Mouse (Mus musculus) forelimb bud, embryonic 11.5 days (tissue): ENCODE data around the gene Tspan4.

ENCODE experiments used
- DNase-seq: peaks from one replicate; pipeline ENCODE4 v3.0.0-alpha.2; 2012; ENCODE audit warnings: low read depth, low spot score

Gene Tspan4

GRCm38 (mm10) chr7:141476981-141477370 is 1.9 kb downstream of the Tspan4 start:
- DNase-seq: no peak

DNA sequence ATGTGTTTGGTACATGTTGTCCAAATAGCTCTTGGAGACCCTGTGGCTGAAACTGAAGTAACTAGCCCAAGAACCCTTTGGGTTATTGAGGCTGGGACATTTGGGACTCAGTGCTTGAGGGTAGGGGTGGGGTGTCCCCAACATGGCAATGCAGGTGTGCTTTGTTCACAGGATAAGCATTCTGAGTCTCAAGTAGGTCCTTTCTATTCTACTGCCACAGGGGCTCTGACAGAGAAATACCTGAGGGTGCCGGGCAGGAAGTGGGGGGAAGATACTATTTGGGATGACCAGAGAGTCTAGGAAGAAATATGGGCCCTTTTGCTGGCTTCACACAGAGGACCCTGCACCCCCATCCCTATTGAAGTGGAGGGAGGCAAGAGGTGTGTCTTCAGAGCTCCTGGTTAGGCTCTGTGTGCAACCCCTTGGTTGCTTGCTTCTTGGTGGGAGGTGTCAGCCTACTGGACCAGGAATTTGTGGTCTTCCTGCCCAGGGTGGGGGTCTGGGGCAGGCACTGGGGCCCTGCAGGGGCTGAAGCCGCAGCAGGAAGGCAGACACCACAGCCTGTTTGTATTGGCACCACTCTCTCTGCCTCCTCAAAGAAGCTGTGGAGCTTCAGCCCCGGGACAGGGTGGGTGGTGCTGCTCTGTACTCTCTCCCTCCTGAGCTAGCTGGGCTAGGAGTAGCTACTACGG is 2.7 kb downstream of the Tspan4 start:
- no peak for DNase-seq

GRCm38 (mm10) chr7:141478270-141478748 is 3.3 kb downstream of the Tspan4 start:
- DNase-seq: no peak

- DNase-seq: peak; percentile 80
Observed at GRCm38 (mm10) chr7:141480842-141481497, 5.9 kb downstream of the Tspan4 start.

DNA sequence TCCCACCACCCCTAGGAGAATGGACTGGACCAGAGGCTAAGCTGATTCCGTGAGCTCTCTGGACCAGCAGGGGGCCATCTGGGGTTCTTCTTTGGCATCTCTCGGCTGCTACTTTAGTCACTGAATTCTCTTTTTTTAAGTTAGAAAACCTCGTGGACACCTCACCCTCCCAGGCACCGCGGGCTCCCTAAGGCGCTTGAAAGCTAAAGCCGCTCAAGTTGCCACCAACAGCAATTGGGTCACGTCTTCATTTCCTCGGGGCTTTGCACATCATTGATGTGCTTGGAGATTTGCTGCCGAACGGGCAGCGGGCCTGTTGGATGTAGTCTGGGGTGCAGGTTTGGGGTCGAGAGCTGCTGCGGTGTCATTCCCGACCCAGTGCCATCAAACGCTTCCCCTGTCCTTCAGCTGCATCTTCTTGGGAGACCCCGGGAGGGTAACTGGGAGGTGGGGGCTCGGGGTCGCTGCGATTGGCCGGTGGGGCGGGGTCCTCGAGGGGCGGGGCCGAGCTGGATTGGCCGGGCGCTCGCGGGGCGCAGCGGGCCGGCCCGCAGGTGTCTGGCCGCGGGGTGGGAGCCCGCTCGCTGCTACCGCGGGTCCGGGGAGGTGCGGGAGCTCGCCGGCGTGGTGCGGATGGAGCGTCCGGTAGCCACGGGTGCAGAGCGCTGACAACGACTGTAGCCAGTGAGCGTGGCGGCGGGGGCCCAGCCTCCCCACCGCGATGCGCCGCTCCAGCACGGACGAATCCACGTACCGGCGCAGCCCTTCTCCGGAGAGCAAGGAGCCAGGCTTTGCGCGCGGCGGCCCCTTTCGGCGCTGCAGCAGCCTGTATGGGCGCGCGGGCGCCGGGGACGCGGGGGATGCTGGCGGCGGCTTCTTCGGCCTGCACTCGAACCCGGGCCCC is 6.7 kb downstream of the Tspan4 start:
- DNase-seq: no peak

DNA sequence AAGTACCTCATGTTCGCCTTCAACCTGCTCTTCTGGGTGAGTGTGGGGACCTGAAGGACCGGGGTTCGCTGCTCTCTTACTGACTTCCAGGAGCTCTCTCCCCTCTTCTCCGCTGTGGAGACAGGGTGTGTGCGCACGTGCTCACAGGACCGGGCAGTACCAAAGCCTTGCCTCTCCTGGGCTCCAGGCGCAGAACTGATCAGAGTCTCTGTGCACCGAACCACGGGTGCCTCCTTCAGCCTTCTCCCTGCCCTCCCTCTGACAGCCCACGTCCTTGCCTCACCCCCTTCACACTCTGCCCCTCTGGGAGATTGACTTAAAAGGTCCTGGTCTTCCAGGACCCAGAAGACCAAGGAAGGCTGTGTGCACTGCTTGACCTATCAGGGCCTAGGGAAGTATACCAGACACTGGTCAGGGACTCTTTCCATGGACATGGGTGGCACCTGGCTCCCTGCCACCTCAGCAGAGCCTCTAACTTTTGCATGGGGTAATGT is 7.5 kb downstream of the Tspan4 start:
- no peak for DNase-seq

DNA sequence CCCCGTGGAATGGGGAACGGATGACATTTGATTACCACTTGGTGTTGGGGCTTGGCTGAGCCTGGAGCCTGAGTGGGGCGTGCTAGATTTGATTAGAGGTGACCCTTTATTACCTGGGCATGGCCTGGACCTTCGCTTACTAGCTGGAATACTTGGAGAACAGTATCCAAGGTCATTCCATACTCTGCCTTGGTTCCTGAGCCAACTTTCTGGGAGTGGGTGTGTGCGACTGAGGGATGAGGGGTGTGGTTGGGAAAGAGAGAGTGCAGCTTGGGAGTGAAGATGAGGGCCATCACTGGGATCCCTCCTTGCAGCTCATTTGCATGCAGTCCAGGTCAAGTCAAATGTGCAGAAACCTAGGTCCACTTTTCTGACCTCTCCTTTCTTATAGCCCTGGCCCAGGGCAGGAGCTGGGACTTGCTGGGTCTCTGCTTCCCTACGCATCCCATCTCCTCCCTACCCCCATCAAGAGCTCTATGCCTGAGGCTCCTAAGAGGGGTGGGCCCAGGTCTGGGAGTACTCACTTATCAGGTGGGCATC is 8.1 kb downstream of the Tspan4 start:
- no peak for DNase-seq

DNA sequence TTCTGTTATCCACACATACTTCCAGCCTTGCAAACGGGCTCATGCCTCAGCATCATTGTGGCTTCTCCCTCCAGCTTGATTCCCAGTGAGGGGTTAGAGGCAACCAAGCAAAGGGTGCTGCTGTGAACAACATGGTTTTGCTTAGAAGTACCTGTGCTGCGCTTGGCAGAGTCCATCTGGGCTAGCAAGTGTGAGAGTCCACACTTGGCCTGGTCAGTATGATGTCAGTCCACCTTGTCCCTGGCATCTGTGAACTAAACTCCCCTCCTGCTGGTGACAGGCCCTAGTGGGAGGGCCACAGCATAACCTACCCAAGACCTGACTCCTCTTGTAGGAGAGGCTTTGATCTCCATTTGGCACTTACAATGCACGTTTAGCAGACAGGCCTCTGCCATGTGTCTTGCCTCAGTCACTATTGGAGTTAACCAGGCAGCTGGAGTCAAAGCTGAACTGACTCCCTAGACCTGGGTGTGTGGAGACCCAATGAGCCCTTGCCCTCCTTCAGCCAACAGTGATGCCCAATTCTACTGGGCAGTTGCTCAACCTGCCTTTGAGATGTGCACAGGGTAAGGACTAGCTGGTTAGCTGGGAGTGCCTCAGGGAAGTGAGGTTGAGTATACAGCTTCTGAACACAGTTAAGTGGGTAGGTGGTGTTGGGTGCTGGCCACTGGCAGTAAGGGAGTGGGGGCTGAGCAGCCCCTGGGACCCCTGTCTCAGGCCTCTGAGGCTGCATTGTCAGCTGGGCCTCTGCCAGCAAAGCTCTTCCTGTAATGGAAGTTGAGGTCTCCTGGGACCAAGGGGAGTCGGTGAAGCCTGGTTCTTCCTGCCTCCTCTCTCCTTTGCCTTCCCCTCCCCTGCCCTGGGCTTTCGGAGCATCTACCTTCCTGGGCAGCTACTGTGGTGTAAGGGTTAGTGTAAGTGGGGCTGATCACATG is 9.4 kb downstream of the Tspan4 start:
- DNase-seq: no peak

DNA sequence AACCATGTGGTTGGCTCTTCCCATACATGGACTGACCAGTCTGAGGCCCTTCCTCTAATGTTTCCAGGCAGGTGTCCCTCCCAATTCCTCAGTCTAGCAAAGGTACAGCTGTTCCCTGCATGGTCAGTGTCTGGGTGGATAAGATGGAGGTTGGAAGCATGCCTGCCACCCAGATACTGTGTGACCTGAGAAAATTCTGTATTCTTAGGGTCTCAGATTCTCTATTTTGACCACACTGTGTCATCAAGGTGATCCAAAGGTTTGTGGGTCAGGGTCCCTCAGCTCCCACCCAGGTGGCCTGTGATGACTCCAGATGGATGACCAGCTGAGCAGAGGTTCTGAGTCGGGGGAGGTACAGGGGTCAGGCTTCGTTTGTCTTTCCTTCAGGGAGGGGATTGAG is 10.1 kb downstream of the Tspan4 start:
- no peak for DNase-seq

DNA sequence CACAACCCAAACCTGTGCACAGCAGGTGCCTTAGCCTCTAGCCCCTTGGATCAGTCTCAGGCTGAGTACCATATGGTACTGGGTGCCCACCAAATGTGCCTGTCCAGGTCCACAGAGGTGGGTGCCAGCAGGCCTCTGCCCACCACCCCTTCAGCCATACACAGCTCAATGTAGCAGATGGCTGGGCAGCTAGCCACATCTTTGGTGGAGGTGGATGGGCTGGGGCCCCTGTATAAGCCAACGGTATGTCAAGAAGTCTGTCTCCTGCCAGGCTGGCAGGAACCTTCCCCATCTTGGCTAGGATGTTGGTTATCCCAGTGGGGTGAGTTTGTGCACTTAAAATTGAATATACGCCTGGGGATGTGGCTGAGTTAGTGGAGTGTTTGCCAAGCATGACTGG is 10.6 kb downstream of the Tspan4 start:
- no peak for DNase-seq

DNA sequence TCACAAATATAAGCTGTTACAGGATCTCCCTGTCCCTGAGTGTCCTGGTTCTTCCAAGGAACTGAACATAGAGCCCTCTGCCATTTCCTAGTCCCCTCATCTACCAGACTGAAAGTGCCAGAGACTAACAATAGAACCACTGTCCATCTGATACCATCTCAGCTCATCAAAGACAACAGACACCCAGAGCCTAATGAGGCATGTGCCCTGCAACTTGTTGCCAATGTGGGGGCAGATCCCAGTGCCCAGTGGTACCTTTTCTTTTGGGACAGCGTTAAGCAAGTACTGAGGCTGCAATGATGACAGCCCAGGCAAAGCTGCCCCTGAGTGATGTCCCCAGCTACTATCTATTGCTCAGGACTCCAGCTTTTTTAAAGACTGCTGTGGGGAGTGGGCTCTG is 11.2 kb downstream of the Tspan4 start:
- no peak for DNase-seq

- no peak for DNase-seq
Observed at GRCm38 (mm10) chr7:141487141-141487540, 12.1 kb downstream of the Tspan4 start.

GRCm38 (mm10) chr7:141491151-141491550 is 16.1 kb downstream of the Tspan4 start:
- no peak for DNase-seq

GRCm38 (mm10) chr7:141492738-141493137 is 17.7 kb downstream of the Tspan4 start:
- DNase-seq: no peak

DNA sequence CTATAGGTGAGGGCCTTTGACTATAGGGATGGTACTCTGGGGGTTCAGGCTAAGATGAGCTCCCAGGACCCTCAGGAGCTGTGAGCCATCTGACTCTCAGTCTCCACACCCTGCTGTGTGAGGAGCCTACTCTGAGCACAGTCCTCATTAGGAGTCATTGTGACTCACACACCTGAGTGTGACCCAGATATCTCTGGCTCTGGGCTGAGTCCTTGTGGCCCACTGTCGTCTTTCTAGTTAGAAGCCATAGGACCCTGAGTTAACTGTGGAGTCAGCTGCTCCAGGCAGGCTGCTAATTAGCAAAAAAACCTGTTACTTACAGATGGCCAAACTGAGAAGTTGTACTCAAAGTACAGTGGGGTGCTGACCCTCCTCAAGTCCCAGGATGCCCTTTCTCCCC is 18.7 kb downstream of the Tspan4 start:
- no peak for DNase-seq

GRCm38 (mm10) chr7:141495379-141495778 is 20.3 kb downstream of the Tspan4 start:
- DNase-seq: no peak

- no peak for DNase-seq
Observed at GRCm38 (mm10) chr7:141495940-141496339, 20.9 kb downstream of the Tspan4 start.

GRCm38 (mm10) chr7:141497600-141497999 is 22.6 kb downstream of the Tspan4 start:
- DNase-seq: no peak

DNA sequence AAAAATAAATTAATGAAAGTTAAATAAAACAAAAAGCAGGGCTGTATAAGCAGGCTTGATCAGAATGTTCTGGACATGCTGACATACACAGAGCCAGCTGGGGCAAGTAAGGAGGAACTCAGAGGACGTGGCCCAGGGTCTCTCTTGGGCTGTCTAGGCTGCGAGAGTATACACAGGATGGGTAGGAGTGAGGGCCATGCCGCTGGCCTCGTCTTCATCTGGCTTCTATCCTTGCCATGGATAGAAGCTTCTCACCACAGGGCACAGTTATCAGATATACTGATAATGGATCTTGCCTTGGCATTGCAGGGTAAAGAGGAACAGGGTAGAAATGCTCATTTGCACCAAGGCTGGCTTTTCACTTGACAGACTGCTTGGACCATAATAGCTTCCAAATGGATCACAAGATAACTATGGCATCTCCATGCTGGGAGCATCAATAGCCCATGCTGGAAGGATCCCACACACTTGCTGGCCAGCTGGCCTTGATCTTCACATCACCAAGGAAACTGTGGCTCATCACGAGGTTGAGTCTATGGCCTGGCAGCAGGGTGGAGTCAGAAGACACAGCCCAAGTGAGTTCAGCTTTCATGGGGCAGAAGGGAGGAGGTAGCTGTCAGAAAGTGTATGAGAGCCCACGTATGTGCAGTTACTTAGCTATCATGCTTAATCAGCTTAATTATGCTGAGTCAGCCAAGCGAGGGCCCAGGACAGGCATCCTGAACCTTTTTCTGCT is 26.9 kb downstream of the Tspan4 start:
- DNase-seq: no peak

GRCm38 (mm10) chr7:141502556-141502905 is 27.5 kb downstream of the Tspan4 start:
- DNase-seq: no peak
